ENCODE assay signal across 17 mouse cellular contexts in genomic region chr15:102733759-102734531, GRCm38 (mm10). TPM values are rescaled to one million over a fixed set of nuclear protein-coding genes. Genes with fewer than 3 reads are reported as not detected.
A peak's percentile ranks its signal among the peaks of the same experiment; 100 is the strongest.
DNase-seq lines count a peak whose midpoint lies in the region; ATAC-seq lines count a peak whose summit lies in the region.
"Had no signal": no experiment of that assay in that cellular context is flagged by ENCODE, and none has a peak within 500 bp of the region (broad histone marks: within the 10 kb centered on the region; RNA-seq: fewer than 3 reads in every experiment).

No protein-coding gene starts in this region.

- no peak for ATAC-seq in hindbrain, embryonic 15.5 days (ENCODE audit: low FRiP score, low read depth)
- no peak for ATAC-seq in hindbrain, embryonic 12.5 days (ENCODE audit: low FRiP score)
- ATAC-seq in neural tube, embryonic 12.5 days (ENCODE audit: low FRiP score, low read depth) = no peak
- ATAC-seq in neural tube, embryonic 14.5 days (ENCODE audit: low read depth) = no peak
- ATAC-seq: liver, embryonic 12.5 days had no signal

- no peak overlapping the region for H3K4me2 ChIP-seq in hindbrain, embryonic 15.5 days
- H3K4me2 ChIP-seq in hindbrain, embryonic 12.5 days (replicated peaks) = no peak overlapping the region
- no peak overlapping the region for H3K4me2 ChIP-seq in neural tube, embryonic 12.5 days (replicated peaks)
- H3K4me2 ChIP-seq in neural tube, embryonic 14.5 days (ENCODE audit: low read depth, low read length) = no peak overlapping the region
- H3K4me2 ChIP-seq: liver, embryonic 12.5 days; lung, embryonic 14.5 days; midbrain, embryonic 12.5 days had no signal

- peaks cover 55% of the 10 kb centered on the region for H3K4me1 ChIP-seq in hindbrain, embryonic 15.5 days (replicated peaks)
- peaks cover 21% of the 10 kb centered on the region for H3K4me1 ChIP-seq in hindbrain, embryonic 12.5 days
- peaks cover 28% of the 10 kb centered on the region for H3K4me1 ChIP-seq in neural tube, embryonic 12.5 days
- H3K4me1 ChIP-seq in neural tube, embryonic 14.5 days (ENCODE audit: control insufficient read depth, insufficient read depth, low read length) = peaks cover 18% of the 10 kb centered on the region

- H3K27me3 ChIP-seq in hindbrain, embryonic 15.5 days = peaks cover 8% of the 10 kb centered on the region
- H3K27me3 ChIP-seq in hindbrain, embryonic 12.5 days = peaks cover 49% of the 10 kb centered on the region
- H3K27me3 ChIP-seq in neural tube, embryonic 12.5 days (replicated peaks) = peaks cover 14% of the 10 kb centered on the region
- H3K27me3 ChIP-seq in neural tube, embryonic 14.5 days (ENCODE audit: control insufficient read depth, insufficient read depth, low read length) = no peaks in the 10 kb centered on the region

- H3K27ac ChIP-seq in hindbrain, embryonic 15.5 days (replicated peaks) = peak overlapping the region; percentile 78
- no peak overlapping the region for H3K27ac ChIP-seq in hindbrain, embryonic 12.5 days
- H3K27ac ChIP-seq in neural tube, embryonic 12.5 days = 0 out of 2 replicates have a peak overlapping the region, but pooled peaks have one; percentile 12
- peak overlapping the region; percentile 73 for H3K27ac ChIP-seq in neural tube, embryonic 14.5 days (ENCODE audit: low read depth, low read length)
- H3K27ac ChIP-seq: liver, embryonic 12.5 days; midbrain, embryonic 12.5 days had no signal

- peak; percentile 61 for DNase-seq in cerebellum, adult 9-11 months
- no peak for DNase-seq in cerebellum, adult 8-10 months
- no peak for DNase-seq in neural tube, embryonic 10.5 days (ENCODE audit: extremely low spot score, low spot score)
- no peak for DNase-seq in right cerebral cortex, postnatal 4 days
- DNase-seq: adrenal gland, adult 2 months; gastrocnemius, postnatal 25 days; kidney, adult 2 months; kidney, postnatal 25 days; lung, embryonic 14.5 days; lung, postnatal 4 days; retina, postnatal 1 day had no signal

- no peaks in the 10 kb centered on the region for H3K36me3 ChIP-seq in hindbrain, embryonic 15.5 days
- no peaks in the 10 kb centered on the region for H3K36me3 ChIP-seq in hindbrain, embryonic 12.5 days
- no peaks in the 10 kb centered on the region for H3K36me3 ChIP-seq in neural tube, embryonic 12.5 days
- no peaks in the 10 kb centered on the region for H3K36me3 ChIP-seq in neural tube, embryonic 14.5 days (ENCODE audit: control insufficient read depth, insufficient read depth, low read length)
- H3K36me3 ChIP-seq: liver, embryonic 12.5 days; midbrain, embryonic 12.5 days had no signal

- 70% methylated on average over 28 of the region's 28 CpGs for WGBS in hindbrain, embryonic 15.5 days
- WGBS in hindbrain, embryonic 12.5 days = 84% methylated on average over 28 of the region's 28 CpGs
- WGBS in neural tube, embryonic 12.5 days = 78% methylated on average over 28 of the region's 28 CpGs
- 73% methylated on average over 28 of the region's 28 CpGs for WGBS in neural tube, embryonic 14.5 days

- H3K4me3 ChIP-seq in hindbrain, embryonic 15.5 days = no peak overlapping the region
- no peak overlapping the region for H3K4me3 ChIP-seq in hindbrain, embryonic 12.5 days
- no peak overlapping the region for H3K4me3 ChIP-seq in neural tube, embryonic 12.5 days
- H3K4me3 ChIP-seq in neural tube, embryonic 14.5 days (ENCODE audit: low read depth, low read length) = no peak overlapping the region
- H3K4me3 ChIP-seq: liver, embryonic 12.5 days; midbrain, embryonic 12.5 days had no signal

- H3K9me3 ChIP-seq in hindbrain, embryonic 15.5 days = no peaks in the 10 kb centered on the region
- H3K9me3 ChIP-seq in hindbrain, embryonic 12.5 days (replicated peaks) = no peaks in the 10 kb centered on the region
- no peaks in the 10 kb centered on the region for H3K9me3 ChIP-seq in neural tube, embryonic 12.5 days
- H3K9me3 ChIP-seq in neural tube, embryonic 14.5 days (ENCODE audit: control insufficient read depth, low read length) = no peaks in the 10 kb centered on the region
- H3K9me3 ChIP-seq: liver, embryonic 12.5 days; midbrain, embryonic 12.5 days had no signal

- H3K9ac ChIP-seq in hindbrain, embryonic 15.5 days = no peak overlapping the region
- no peak overlapping the region for H3K9ac ChIP-seq in hindbrain, embryonic 12.5 days
- H3K9ac ChIP-seq in neural tube, embryonic 12.5 days = no peak overlapping the region
- H3K9ac ChIP-seq in neural tube, embryonic 14.5 days (replicated peaks; ENCODE audit: low read depth, low read length) = no peak overlapping the region
- H3K9ac ChIP-seq: liver, embryonic 12.5 days; lung, embryonic 14.5 days; midbrain, embryonic 12.5 days had no signal

RNA-seq across cellular contexts. Expression of gene Calcoco1, which starts 12.0 kb away (rescaled TPM):
- 40.3 and 43.3 TPM in 2 replicates for polyA plus RNA-seq in hindbrain, embryonic 15.5 days (2015; fragmentation: Nextera tagmentation; extraction: Ambion mirVana)
- polyA plus RNA-seq in hindbrain, embryonic 12.5 days (2016; fragmentation: Nextera tagmentation; extraction: Ambion mirVana) = 47.3 and 49.1 TPM in 2 replicates
- 39.1 and 47.3 TPM in 2 replicates for polyA plus RNA-seq in neural tube, embryonic 12.5 days (2016; fragmentation: Nextera tagmentation; extraction: Ambion mirVana)
- 23.5 and 29.3 TPM in 2 replicates for polyA plus RNA-seq in neural tube, embryonic 14.5 days (2014; fragmentation: Nextera tagmentation; extraction: Ambion mirVana)
